Mouse (Mus musculus) lung, postnatal 0 days (tissue): Measurements from ENCODE around the gene Zfp560.
"Not testable (repeated sequence)": the region's sequence is repeated elsewhere in the genome, so short reads cannot be mapped to it uniquely, and the experiment has no call there.

ENCODE experiments used
- CTCF ChIP-seq: IDR thresholded peaks from 2 replicates; pipeline ENCODE4 v1.5.1; 2016; ENCODE audit warnings: antibody characterized with exemption, mild to moderate bottlenecking
- EP300 ChIP-seq: IDR thresholded peaks from 2 replicates; pipeline ENCODE4 v1.6.1; 2016; ENCODE audit warnings: antibody characterized with exemption, mild to moderate bottlenecking, control low read depth

- not testable (repeated sequence) for TF ChIP-seq CTCF, EP300
Observed at GRCm38 (mm10) chr9:20295562-20295961, 89.4 kb downstream of the Zfp560 start.
